In genomic region chr14:121678913-121679312, GRCm38 (mm10) we compare ENCODE assay signal across 16 mouse cellular contexts.
DNase-seq lines count a peak whose midpoint lies in the region; ATAC-seq and TF ChIP-seq lines count a peak whose summit lies in the region.
"Had no signal": no experiment of that assay in that cellular context is flagged by ENCODE, and none has a peak within 500 bp of the region (broad histone marks: within the 10 kb centered on the region; RNA-seq: fewer than 3 reads in every experiment).

No protein-coding gene starts in this region.

- ATAC-seq in limb, embryonic 12.5 days (ENCODE audit: insufficient number of reproducible peaks, insufficient read depth, low FRiP score, low TSS enrichment, low read depth): no peak
- ATAC-seq in intestine, postnatal 0 days: no peak
- ATAC-seq in neural tube, embryonic 15.5 days (ENCODE audit: low FRiP score): no peak
- ATAC-seq: forebrain, embryonic 16.5 days had no signal

- peak; percentile 90 for DNase-seq in heart, adult 11 months
- DNase-seq in heart, postnatal 14 days: no peak
- no peak for DNase-seq in limb, embryonic 10.5 days (ENCODE audit: low spot score)
- DNase-seq in spleen, postnatal 4 days (ENCODE audit: low spot score in 2 of 2): no peak
- DNase-seq: cerebellum, adult 8-10 months; layer of hippocampus, adult 9-11 months; lung, postnatal 4 days; retina, postnatal 1 day had no signal

- no peak overlapping the region for H3ac ChIP-seq in C2C12 (ENCODE audit: control insufficient read depth, insufficient read length, low read depth)

- intact Hi-C loops in heart, postnatal 14 days (cut with DNase I): loop anchor here (2.0 kb wide), 1 partner anchor 18 kb away; no protein-coding TSS in a partner anchor

- no peaks in the 10 kb centered on the region for H3K9me3 ChIP-seq in limb, embryonic 12.5 days
- no peaks in the 10 kb centered on the region for H3K9me3 ChIP-seq in limb, embryonic 10.5 days (replicated peaks)
- H3K9me3 ChIP-seq in intestine, postnatal 0 days (ENCODE audit: control insufficient read depth): no peaks in the 10 kb centered on the region
- no peaks in the 10 kb centered on the region for H3K9me3 ChIP-seq in neural tube, embryonic 15.5 days (replicated peaks)
- H3K9me3 ChIP-seq: liver, embryonic 15.5 days; midbrain, embryonic 10.5 days had no signal

- H3K36me3 ChIP-seq in limb, embryonic 12.5 days: no peaks in the 10 kb centered on the region
- no peaks in the 10 kb centered on the region for H3K36me3 ChIP-seq in limb, embryonic 10.5 days
- H3K36me3 ChIP-seq in C2C12 (ENCODE audit: control insufficient read depth, insufficient read depth): no peaks in the 10 kb centered on the region
- no peaks in the 10 kb centered on the region for H3K36me3 ChIP-seq in intestine, postnatal 0 days (ENCODE audit: control insufficient read depth, insufficient read depth)
- H3K36me3 ChIP-seq in neural tube, embryonic 15.5 days: no peaks in the 10 kb centered on the region
- H3K36me3 ChIP-seq: embryonic facial prominence, embryonic 13.5 days; liver, embryonic 15.5 days; midbrain, embryonic 10.5 days had no signal

- no peak for TF ChIP-seq CTCF in C2C12 (IDR thresholded peaks at IDR 0.05; ENCODE audit: control insufficient read depth, insufficient read depth, insufficient read length)
- TF ChIP-seq CTCF in intestine, postnatal 0 days (IDR thresholded peaks at IDR 0.05; ENCODE audit: low read depth): no peak

- H3K4me2 ChIP-seq in limb, embryonic 12.5 days: no peak overlapping the region
- no peak overlapping the region for H3K4me2 ChIP-seq in intestine, postnatal 0 days (replicated peaks; ENCODE audit: low read depth)
- H3K4me2 ChIP-seq in neural tube, embryonic 15.5 days: no peak overlapping the region
- H3K4me2 ChIP-seq: embryonic facial prominence, embryonic 13.5 days; liver, embryonic 15.5 days had no signal

- no peak overlapping the region for H3K4me3 ChIP-seq in limb, embryonic 12.5 days (replicated peaks)
- no peak overlapping the region for H3K4me3 ChIP-seq in limb, embryonic 10.5 days
- H3K4me3 ChIP-seq in C2C12 (ENCODE audit: insufficient read depth, poor library complexity, severe bottlenecking): no peak overlapping the region
- no peak overlapping the region for H3K4me3 ChIP-seq in intestine, postnatal 0 days (ENCODE audit: low read depth, low read length)
- H3K4me3 ChIP-seq in neural tube, embryonic 15.5 days (replicated peaks): no peak overlapping the region
- H3K4me3 ChIP-seq: embryonic facial prominence, embryonic 13.5 days; liver, embryonic 15.5 days; midbrain, embryonic 10.5 days had no signal

- H3K27me3 ChIP-seq in limb, embryonic 12.5 days: no peaks in the 10 kb centered on the region
- no peaks in the 10 kb centered on the region for H3K27me3 ChIP-seq in limb, embryonic 10.5 days (ENCODE audit: low read depth, poor library complexity, severe bottlenecking)
- no peaks in the 10 kb centered on the region for H3K27me3 ChIP-seq in C2C12 (ENCODE audit: control insufficient read depth, insufficient read depth, insufficient read length)
- no peaks in the 10 kb centered on the region for H3K27me3 ChIP-seq in intestine, postnatal 0 days (replicated peaks; ENCODE audit: control insufficient read depth, insufficient read depth, low read length)
- H3K27me3 ChIP-seq in neural tube, embryonic 15.5 days (replicated peaks): no peaks in the 10 kb centered on the region
- H3K27me3 ChIP-seq: embryonic facial prominence, embryonic 13.5 days; liver, embryonic 15.5 days had no signal

- H3K4me1 ChIP-seq in limb, embryonic 12.5 days (replicated peaks): peaks cover 41% of the 10 kb centered on the region
- peaks cover 31% of the 10 kb centered on the region for H3K4me1 ChIP-seq in limb, embryonic 10.5 days
- H3K4me1 ChIP-seq in intestine, postnatal 0 days (replicated peaks; ENCODE audit: control insufficient read depth, insufficient read depth, low read length): peaks cover 2% of the 10 kb centered on the region; the same call in 1 of the 2 replicates
- H3K4me1 ChIP-seq in neural tube, embryonic 15.5 days: peaks cover 12% of the 10 kb centered on the region; the same call in 1 of the 2 replicates

- WGBS in limb, embryonic 12.5 days: 88% methylated on average over 5 of the region's 5 CpGs
- WGBS in limb, embryonic 10.5 days: 90% methylated on average over 5 of the region's 5 CpGs
- 58% methylated on average over 5 of the region's 5 CpGs for WGBS in intestine, postnatal 0 days
- WGBS in neural tube, embryonic 15.5 days: 88% methylated on average over 5 of the region's 5 CpGs

- no peaks in the 10 kb centered on the region for H3K79me2 ChIP-seq in C2C12 (ENCODE audit: control insufficient read depth, insufficient read depth)

- no peak overlapping the region for H3K9ac ChIP-seq in limb, embryonic 12.5 days (replicated peaks)
- no peak overlapping the region for H3K9ac ChIP-seq in intestine, postnatal 0 days (ENCODE audit: low read depth, low read length)
- H3K9ac ChIP-seq in neural tube, embryonic 15.5 days (replicated peaks): no peak overlapping the region
- H3K9ac ChIP-seq: embryonic facial prominence, embryonic 13.5 days; liver, embryonic 15.5 days had no signal

- H3K79me3 ChIP-seq in C2C12 (ENCODE audit: low read depth): no peaks in the 10 kb centered on the region

- 0 out of 2 replicates have a peak overlapping the region, but pooled peaks have one; percentile 12 for H3K27ac ChIP-seq in limb, embryonic 12.5 days
- H3K27ac ChIP-seq in limb, embryonic 10.5 days: no peak overlapping the region
- H3K27ac ChIP-seq in intestine, postnatal 0 days (ENCODE audit: low read depth, low read length): 0 out of 2 replicates have a peak overlapping the region, but pooled peaks have one; percentile 15
- no peak overlapping the region for H3K27ac ChIP-seq in neural tube, embryonic 15.5 days (replicated peaks)
- H3K27ac ChIP-seq: liver, embryonic 15.5 days; midbrain, embryonic 10.5 days had no signal

TF ChIP-seq in C2C12, 6 proteins besides CTCF, POLR2A, EP300 and RAD21:
- TF ChIP-seq CEBPB (IDR thresholded peaks at IDR 0.05; ENCODE audit: low read depth): peak; percentile 1
- no peak for TF ChIP-seq MYOG (IDR thresholded peaks at IDR 0.05; ENCODE audit: control insufficient read depth, extremely low read depth, insufficient read length)
- peak; percentile 62 for TF ChIP-seq MYOD1 (IDR thresholded peaks at IDR 0.05; ENCODE audit: control insufficient read depth, insufficient read length, low read depth)
- TF ChIP-seq USF1 (IDR thresholded peaks at IDR 0.05; ENCODE audit: low read depth): peak; percentile 49
- peak; percentile 7 for TF ChIP-seq FOSL1 (IDR thresholded peaks at IDR 0.05; ENCODE audit: insufficient read depth, low read length, poor library complexity, severe bottlenecking)

Comparison
In these comparisons a context has a peak if more than half of its experiments do, and no peak if none do; other contexts are left out.
1. H3K27ac ChIP-seq: peak in limb, embryonic 12.5 days (single experiment) and intestine, postnatal 0 days (single experiment); none in limb, embryonic 10.5 days (single experiment) and neural tube, embryonic 15.5 days (single experiment).